Mouse (Mus musculus): ENCODE measurements around the gene Cylc2.

Gene Cylc2

DNA sequence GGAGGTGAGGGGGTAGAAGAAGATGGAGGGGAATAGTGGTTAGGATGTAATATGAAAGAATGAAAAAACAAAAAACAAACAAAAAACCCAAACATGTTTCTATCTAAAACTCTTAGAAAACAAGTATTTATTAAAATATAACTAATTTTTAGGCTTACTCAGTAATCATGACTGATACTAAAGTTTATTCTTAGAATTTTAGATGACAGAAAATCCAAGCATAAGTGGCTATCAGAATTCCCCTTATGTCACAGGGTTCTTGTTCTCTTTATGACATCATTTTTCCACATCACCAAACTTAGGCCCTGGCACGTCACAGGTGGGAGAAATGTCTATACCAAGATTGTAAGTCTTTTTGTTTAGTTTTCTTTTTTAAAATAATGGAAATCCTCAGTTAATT is at the start of gene Cylc2:
Cylc2 (plus strand) TSS at position 301 of the 400 bp plus-strand sequence.
- DNase-seq (ENCODE audit: low read depth), result no peak

Data from naive thymus-derived CD4-positive, alpha-beta T cell, adult 2 months (primary cell).